Mouse (Mus musculus) embryonic facial prominence, embryonic 12.5 days (tissue): Measurements from ENCODE around the gene Fgfr1op2. TPM values are rescaled to one million over a fixed set of nuclear protein-coding genes. Genes with fewer than 3 reads are reported as not detected.

Experiments
- ATAC-seq: fragments of 200-750 bp; cut with Nextera tagmentation; 2 replicates; pipeline ENCODE4 v1.8.0; 2017; ENCODE audit not compliant: insufficient number of reproducible peaks, insufficient read depth, low FRiP score, low TSS enrichment
- H3K27ac ChIP-seq: fragments of 300-500 bp; sonication (generic); 2 replicates; pipeline ENCODE4 v1.5.1; 2016; ENCODE audit warnings: mild to moderate bottlenecking
- H3K27me3 ChIP-seq: fragments of 300-500 bp; sonication (generic); 2 replicates; pipeline ENCODE4 v1.6.1; 2016; ENCODE audit warnings: mild to moderate bottlenecking, moderate library complexity
- H3K36me3 ChIP-seq: fragments of 300-500 bp; sonication (generic); 2 replicates; pipeline ENCODE4 v1.6.1; 2016; ENCODE audit warnings: mild to moderate bottlenecking
- H3K4me1 ChIP-seq: fragments of 300-500 bp; sonication (generic); 2 replicates; pipeline ENCODE4 v1.6.1; 2016
- H3K4me2 ChIP-seq: fragments of 300-500 bp; sonication (generic); replicated peaks from 2 replicates; pipeline ENCODE4 v1.6.1; 2016; ENCODE audit warnings: mild to moderate bottlenecking, moderate library complexity
- H3K4me3 ChIP-seq: fragments of 300-500 bp; sonication (generic); 2 replicates; pipeline ENCODE4 v1.5.1; 2016; ENCODE audit warnings: mild to moderate bottlenecking
- H3K9ac ChIP-seq: fragments of 300-500 bp; sonication (generic); 2 replicates; pipeline ENCODE4 v1.6.1; 2016; ENCODE audit warnings: mild to moderate bottlenecking, moderate library complexity
- H3K9me3 ChIP-seq: fragments of 300-500 bp; sonication (generic); 2 replicates; pipeline ENCODE4 v1.6.1; 2016; ENCODE audit warnings: mild to moderate bottlenecking, moderate library complexity
- WGBS: fragments of 180-500 bp; shearing (Covaris S2); methylation state at CpG from one replicate; pipeline ENCODE4 v1.1.7; 2016; 5-methylcytosine and 5-hydroxymethylcytosine counted together
- polyA plus RNA-seq: library from polyadenylated mRNA; unstranded; fragments of >200 nt; fragmentation: Nextera tagmentation; extraction: Ambion mirVana; gene quantifications from 2 replicates; pipeline ENCODE4 v1.2.1, GENCODE M21; 2016

Fgfr1op2 gene
- polyA plus RNA-seq: 85.3 and 87.8 TPM in 2 replicates

DNA sequence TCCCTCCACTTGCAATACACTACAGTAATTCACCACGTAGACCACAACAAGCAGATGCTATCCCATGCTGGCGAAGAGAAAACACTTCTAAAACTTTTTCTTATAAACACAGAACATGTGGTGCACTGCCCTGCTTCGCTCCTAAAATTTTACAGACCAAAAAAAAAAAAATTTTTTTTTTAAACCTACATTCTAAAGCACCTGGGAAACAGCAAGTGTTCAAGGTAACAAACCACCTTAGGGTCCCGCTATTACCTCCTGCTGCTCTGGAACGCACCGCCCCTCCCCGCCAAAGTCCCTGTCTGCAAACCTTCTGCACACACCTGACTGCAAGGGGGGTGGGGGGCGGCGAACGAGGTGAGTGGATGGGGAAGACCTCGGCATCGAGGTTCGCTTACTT, at the start of gene Fgfr1op2:
Gene Fgfr1op2, plus strand, starts transcription at position 301 of the 400 bp plus-strand sequence.
- peak; percentile 20; the same call in 1 of the 2 replicates for ATAC-seq
- H3K36me3 ChIP-seq: no peaks in the 10 kb centered on the region
- 1% methylated on average over 13 of the region's 13 CpGs for WGBS
- H3K4me1 ChIP-seq: peaks cover 18% of the 10 kb centered on the region
- peak within 1 kb of the TSS; percentile 92 for H3K9ac ChIP-seq
- H3K27ac ChIP-seq: peak within 1 kb of the TSS; percentile 95
- peak within 1 kb of the TSS; percentile 78 for H3K4me2 ChIP-seq
- H3K9me3 ChIP-seq: no peaks in the 10 kb centered on the region
- no peaks in the 10 kb centered on the region for H3K27me3 ChIP-seq
- H3K4me3 ChIP-seq: peak within 1 kb of the TSS; percentile 78

DNA sequence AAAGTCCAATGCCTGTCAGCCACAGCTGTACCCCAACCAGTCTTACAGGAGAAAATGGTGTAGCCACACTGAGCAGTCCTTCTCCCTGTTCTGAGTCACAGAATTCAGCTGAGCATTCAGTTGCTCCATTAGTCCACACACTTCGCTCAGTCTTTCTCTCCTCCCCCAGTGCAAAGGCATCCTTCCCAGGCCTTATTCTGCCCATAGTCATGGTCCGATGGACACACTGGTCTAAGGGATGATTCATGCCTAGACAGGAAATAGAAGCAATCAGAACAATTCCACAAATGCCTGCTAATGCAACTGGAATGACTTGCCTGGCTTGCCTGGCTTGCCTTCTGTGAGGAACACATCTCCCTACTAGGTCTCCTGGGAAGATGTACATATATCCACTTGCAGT, 49.5 kb upstream of the Fgfr1op2 start:
- Histone ChIP-seq H3K36me3 (no peaks in the 10 kb centered on the region), H3K4me2 (no peak overlapping the region), H3K27me3 (no peaks in the 10 kb centered on the region), H3K9me3 (no peaks in the 10 kb centered on the region), H3K4me1 (no peaks in the 10 kb centered on the region), H3K9ac (no peak overlapping the region), H3K27ac (no peak overlapping the region), H3K4me3 (no peak overlapping the region)
- WGBS: 93% methylated on average over 2 of the region's 2 CpGs
- no peak for ATAC-seq

DNA sequence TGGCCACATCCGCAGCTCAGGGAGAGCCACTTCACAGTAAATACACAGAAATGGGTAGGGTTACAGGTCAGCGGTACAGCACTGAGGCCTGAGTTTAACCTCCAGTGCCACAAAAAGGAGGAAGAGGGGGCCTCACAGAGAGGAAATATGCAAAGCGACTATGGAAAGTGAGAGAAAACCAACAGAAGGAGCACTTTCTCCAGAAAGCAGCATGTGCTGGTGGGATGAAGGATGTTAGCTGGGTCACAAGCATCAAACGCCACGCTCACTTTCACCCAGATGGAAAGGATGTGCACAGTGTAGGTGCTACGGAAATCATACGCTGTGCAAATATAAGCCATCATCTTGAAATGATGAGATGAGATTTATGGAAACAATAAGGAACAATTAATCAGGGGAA, 46.6 kb upstream of the Fgfr1op2 start:
- no peaks in the 10 kb centered on the region for H3K36me3 ChIP-seq
- no peaks in the 10 kb centered on the region for H3K9me3 ChIP-seq
- no peak overlapping the region for H3K9ac ChIP-seq
- WGBS: 52% methylated on average over 7 of the region's 7 CpGs
- no peak for ATAC-seq
- H3K4me1 ChIP-seq: no peaks in the 10 kb centered on the region
- 0 out of 2 replicates have a peak overlapping the region, but pooled peaks have one; percentile 2 for H3K27ac ChIP-seq
- H3K4me3 ChIP-seq: no peak overlapping the region
- H3K27me3 ChIP-seq: no peaks in the 10 kb centered on the region
- H3K4me2 ChIP-seq: no peak overlapping the region

DNA sequence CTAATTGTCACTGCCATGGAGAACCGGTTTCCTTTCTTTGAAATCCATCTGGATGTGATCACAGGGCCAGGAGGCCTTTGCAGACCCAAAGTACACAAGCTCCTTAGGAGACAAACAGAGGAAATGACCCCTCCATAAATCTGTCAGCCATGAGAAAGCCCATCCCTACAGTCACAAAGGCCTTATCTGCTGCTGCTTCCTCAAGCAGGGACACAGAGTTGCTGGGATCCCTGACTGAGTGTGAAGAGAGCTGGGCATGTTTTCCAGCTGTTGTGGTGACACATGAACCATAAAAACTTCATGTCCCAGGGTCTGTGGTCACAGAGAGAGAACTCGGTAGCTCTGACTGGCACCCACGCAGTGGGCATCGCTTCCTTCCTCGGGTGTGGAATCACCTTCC, 46.2 kb upstream of the Fgfr1op2 start:
- no peaks in the 10 kb centered on the region for H3K27me3 ChIP-seq
- 64% methylated on average over 5 of the region's 5 CpGs for WGBS
- 0 out of 2 replicates have a peak overlapping the region, but pooled peaks have one; percentile 2 for H3K27ac ChIP-seq
- no peak for ATAC-seq
- no peaks in the 10 kb centered on the region for H3K9me3 ChIP-seq
- no peaks in the 10 kb centered on the region for H3K4me1 ChIP-seq
- H3K36me3 ChIP-seq: no peaks in the 10 kb centered on the region
- no peak overlapping the region for H3K9ac ChIP-seq
- H3K4me2 ChIP-seq: no peak overlapping the region
- H3K4me3 ChIP-seq: no peak overlapping the region

DNA sequence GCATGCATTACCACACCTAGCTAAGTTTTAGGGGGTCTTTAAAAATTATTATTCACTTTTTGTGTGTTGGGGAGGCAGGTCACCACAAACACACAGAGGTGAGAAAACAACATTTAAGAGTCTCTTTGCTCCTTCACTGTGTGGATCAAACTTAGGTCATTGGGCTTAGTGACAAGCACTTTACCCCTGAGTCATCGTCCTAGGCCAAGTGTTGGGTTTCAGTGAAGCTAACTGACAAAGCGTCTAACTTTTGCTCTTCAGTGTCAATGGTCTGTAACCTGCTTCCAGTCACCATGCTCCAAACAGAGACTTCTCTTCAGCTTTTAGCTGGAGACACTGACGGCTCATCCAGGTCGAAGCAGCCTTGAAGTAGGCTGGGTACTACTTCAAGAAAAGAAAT, 43.9 kb upstream of the Fgfr1op2 start:
- Histone ChIP-seq H3K4me2 (no peak overlapping the region), H3K9ac (no peak overlapping the region), H3K9me3 (no peaks in the 10 kb centered on the region), H3K27ac (no peak overlapping the region), H3K4me3 (no peak overlapping the region), H3K27me3 (no peaks in the 10 kb centered on the region), H3K4me1 (no peaks in the 10 kb centered on the region), H3K36me3 (no peaks in the 10 kb centered on the region)
- WGBS: 84% methylated on average over 4 of the region's 4 CpGs
- no peak for ATAC-seq

DNA sequence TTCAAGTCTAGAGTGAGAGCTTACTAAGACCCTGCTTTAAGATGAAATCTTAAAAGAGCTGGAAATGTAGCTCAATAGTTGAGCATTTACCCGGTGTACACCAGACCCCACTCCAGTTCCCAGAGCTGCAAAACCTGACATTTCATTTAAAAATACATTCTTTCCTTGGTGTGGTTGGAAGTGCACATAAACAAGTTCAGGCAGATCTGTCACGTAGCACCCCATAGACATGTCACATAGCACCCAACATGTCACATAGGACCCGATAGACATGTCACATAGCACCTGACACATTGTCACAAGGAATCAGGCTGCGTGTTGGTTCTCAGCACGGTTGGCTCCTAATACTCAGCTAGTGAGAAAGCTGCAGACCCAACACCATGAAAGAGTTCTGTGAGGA, 41.5 kb upstream of the Fgfr1op2 start:
- Histone ChIP-seq H3K4me2 (no peak overlapping the region), H3K4me3 (no peak overlapping the region), H3K9ac (no peak overlapping the region), H3K27me3 (no peaks in the 10 kb centered on the region), H3K4me1 (no peaks in the 10 kb centered on the region), H3K9me3 (no peaks in the 10 kb centered on the region), H3K36me3 (no peaks in the 10 kb centered on the region), H3K27ac (no peak overlapping the region)
- 92% methylated on average over 5 of the region's 5 CpGs for WGBS
- no peak for ATAC-seq

DNA sequence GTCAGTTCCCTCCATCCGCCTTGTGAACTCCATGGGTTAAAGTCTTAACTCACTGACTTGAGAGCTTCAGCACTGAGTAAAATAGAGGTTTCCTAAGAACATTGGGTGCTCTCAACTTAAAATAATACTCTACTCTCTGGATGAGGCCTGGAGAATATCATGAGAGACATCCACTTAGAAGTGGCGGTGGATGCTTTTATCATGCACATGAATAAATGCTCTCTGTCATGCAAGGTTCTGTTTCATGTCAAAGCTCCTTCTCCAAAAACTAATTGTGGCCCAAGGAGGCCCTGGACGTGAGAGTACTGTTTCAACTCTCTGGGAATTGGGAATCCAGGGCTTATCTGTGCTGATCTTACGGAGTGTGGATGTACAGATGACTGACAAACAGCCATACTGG, 39.9 kb upstream of the Fgfr1op2 start:
- no peaks in the 10 kb centered on the region for H3K36me3 ChIP-seq
- H3K9me3 ChIP-seq: no peaks in the 10 kb centered on the region
- no peak overlapping the region for H3K4me3 ChIP-seq
- 82% methylated on average over 4 of the region's 4 CpGs for WGBS
- no peak overlapping the region for H3K4me2 ChIP-seq
- H3K9ac ChIP-seq: no peak overlapping the region
- ATAC-seq: no peak
- H3K4me1 ChIP-seq: no peaks in the 10 kb centered on the region
- no peaks in the 10 kb centered on the region for H3K27me3 ChIP-seq
- no peak overlapping the region for H3K27ac ChIP-seq

DNA sequence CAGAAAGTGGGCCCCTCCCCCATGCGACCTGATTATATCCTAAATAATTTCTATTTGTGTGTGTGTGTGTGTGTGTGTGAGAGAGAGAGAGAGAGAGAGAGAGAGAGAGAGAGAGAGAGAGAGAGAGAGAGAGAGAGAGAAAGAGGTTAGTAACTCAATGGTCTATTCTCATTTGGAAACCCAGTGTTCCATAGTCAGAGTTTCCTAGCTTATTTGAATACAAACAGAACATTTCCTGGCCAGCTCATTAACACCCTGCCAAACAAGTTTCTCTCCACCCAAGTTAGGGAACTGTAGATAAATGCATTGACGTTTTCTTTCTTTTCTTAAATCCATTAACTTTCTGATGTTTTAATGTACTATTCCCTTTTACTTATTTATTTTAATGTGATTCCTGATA, 38.9 kb upstream of the Fgfr1op2 start:
- H3K4me2 ChIP-seq: no peak overlapping the region
- H3K9me3 ChIP-seq: no peaks in the 10 kb centered on the region
- no peaks in the 10 kb centered on the region for H3K4me1 ChIP-seq
- no peaks in the 10 kb centered on the region for H3K27me3 ChIP-seq
- H3K4me3 ChIP-seq: no peak overlapping the region
- H3K9ac ChIP-seq: no peak overlapping the region
- no peak overlapping the region for H3K27ac ChIP-seq
- no peak for ATAC-seq
- 68% methylated on average over 2 of the region's 2 CpGs for WGBS
- H3K36me3 ChIP-seq: no peaks in the 10 kb centered on the region

DNA sequence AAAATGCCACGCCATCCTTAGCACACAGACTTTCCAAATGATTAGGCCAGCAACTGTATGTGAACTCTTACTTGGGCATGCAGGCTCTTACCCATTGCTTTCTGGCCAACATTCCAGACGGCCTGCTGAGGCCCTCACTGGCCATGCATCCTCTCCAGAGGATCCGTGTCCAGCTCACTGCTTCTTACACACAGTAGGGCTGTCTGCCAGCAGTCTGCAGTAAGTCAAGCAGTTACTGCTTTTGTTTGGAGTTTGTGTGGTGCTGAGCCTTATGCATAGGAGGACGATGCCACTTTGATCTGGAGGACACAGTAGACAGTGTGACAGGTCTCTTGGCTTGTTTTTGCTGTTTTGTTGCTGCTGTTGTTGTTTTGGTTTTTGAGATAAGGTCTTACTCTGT, 38.3 kb upstream of the Fgfr1op2 start:
- Histone ChIP-seq H3K9me3 (no peaks in the 10 kb centered on the region), H3K27me3 (no peaks in the 10 kb centered on the region), H3K4me3 (no peak overlapping the region), H3K36me3 (no peaks in the 10 kb centered on the region), H3K4me1 (no peaks in the 10 kb centered on the region), H3K9ac (no peak overlapping the region), H3K4me2 (no peak overlapping the region), H3K27ac (no peak overlapping the region)
- 63% methylated on average over 4 of the region's 4 CpGs for WGBS
- ATAC-seq: no peak

DNA sequence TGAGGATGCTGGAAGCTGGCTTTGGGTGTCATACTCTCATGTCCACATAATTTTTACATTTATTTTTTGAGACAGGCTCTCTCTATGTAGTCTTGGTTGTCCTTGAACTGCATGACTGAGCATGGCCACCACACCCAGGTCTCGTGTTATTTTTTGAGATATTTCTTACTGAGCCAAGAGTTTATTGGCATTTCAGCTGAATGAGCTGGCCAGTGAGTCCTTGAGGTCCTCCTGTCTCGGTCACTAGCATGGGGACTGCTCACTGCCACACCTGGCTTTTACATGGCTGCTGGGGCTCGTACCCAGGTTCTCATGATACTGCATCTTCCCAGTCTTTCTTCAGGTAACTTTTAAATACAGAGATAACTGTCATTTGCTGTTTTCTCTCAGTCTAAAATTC, 36.6 kb upstream of the Fgfr1op2 start:
- Histone ChIP-seq H3K9me3 (no peaks in the 10 kb centered on the region), H3K36me3 (no peaks in the 10 kb centered on the region), H3K4me2 (no peak overlapping the region), H3K9ac (no peak overlapping the region), H3K27ac (no peak overlapping the region), H3K4me3 (no peak overlapping the region), H3K4me1 (no peaks in the 10 kb centered on the region), H3K27me3 (no peaks in the 10 kb centered on the region)
- 83% methylated on average over 3 of the region's 3 CpGs for WGBS
- no peak for ATAC-seq

DNA sequence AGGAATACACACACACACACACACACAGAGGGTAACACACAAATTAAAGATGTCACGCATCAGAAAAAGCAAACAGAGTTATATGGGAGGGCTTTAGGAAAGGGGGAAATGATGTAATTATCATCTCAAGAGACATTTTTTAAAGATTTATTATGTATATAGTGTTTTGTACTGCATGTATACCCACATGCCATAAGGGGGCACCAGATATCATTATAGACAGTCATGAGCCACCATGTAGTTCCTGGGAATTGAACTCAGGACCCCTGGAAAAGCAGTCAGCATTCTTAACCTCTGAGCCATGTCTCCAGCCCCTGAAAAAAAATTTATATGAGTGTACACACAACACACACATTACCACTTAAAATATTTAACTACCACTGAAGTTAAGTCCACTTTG, 32.4 kb upstream of the Fgfr1op2 start:
- WGBS: 97% methylated on average over 1 of the region's 1 CpGs
- H3K4me1 ChIP-seq: no peaks in the 10 kb centered on the region
- no peak for ATAC-seq
- no peak overlapping the region for H3K9ac ChIP-seq
- H3K4me2 ChIP-seq: no peak overlapping the region
- H3K27ac ChIP-seq: no peak overlapping the region
- H3K4me3 ChIP-seq: no peak overlapping the region
- no peaks in the 10 kb centered on the region for H3K9me3 ChIP-seq
- no peaks in the 10 kb centered on the region for H3K27me3 ChIP-seq
- H3K36me3 ChIP-seq: peaks cover 22% of the 10 kb centered on the region

DNA sequence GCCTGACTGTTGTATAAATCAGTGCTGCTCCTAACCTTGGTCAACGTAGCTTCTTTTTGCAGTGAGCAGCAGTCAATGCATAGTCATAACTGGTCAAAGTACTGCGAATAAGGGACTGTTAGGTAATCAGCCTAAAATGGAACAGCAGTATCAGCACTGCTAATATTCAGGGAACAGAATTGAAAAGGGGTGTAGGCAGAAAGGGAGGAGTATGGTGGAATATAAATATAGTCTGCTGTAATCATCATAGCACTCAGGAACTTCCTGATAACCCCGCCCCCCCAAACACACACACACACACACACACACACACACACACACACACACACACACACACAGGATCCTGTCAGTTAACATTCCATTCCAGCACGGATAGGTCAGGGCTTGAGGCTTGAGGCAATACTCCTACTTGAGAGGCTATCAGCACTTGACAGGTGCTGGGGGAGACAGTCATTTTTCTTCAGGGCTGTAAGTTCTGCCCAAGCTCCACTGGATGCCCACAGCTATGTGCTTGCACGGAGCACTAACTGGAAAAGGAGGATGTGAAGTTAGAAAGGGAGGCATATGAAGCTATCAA, 31.6 kb upstream of the Fgfr1op2 start:
- 78% methylated on average over 4 of the region's 5 CpGs for WGBS
- ATAC-seq: no peak
- Histone ChIP-seq H3K9ac (no peak overlapping the region), H3K4me3 (no peak overlapping the region), H3K36me3 (peaks cover 29% of the 10 kb centered on the region), H3K27me3 (no peaks in the 10 kb centered on the region), H3K27ac (no peak overlapping the region), H3K9me3 (no peaks in the 10 kb centered on the region), H3K4me2 (no peak overlapping the region), H3K4me1 (no peaks in the 10 kb centered on the region)

DNA sequence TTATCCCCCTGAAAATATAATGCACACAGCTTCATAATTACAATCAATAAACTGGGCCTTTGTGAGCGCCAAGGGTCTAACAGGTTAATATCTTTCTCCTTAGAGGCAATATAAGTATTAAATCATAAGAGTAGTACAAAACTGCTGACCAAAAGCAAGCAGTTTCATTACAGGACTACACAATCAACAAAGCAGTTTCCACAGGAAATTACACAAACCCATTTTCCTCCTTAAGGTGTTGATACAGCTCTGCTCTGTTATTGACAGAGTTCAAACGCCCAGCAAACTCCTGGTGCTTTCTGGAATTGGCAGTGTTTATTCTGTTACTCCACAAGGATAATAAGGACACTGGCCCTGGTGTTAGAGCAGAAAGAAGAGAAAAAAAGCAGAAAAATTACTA, 26.6 kb upstream of the Fgfr1op2 start:
- no peak overlapping the region for H3K9ac ChIP-seq
- H3K9me3 ChIP-seq: no peaks in the 10 kb centered on the region
- H3K36me3 ChIP-seq: peaks cover 73% of the 10 kb centered on the region
- no peaks in the 10 kb centered on the region for H3K27me3 ChIP-seq
- no peaks in the 10 kb centered on the region for H3K4me1 ChIP-seq
- WGBS: 85% methylated on average over 2 of the region's 2 CpGs
- no peak for ATAC-seq
- no peak overlapping the region for H3K4me2 ChIP-seq
- no peak overlapping the region for H3K27ac ChIP-seq
- no peak overlapping the region for H3K4me3 ChIP-seq
